Mouse (Mus musculus) spleen, adult 2 months (tissue): Measurements from ENCODE around the gene Zc3h12d.

Source experiments
- CTCF ChIP-seq: fragments of 200-500 bp; IDR thresholded peaks from 2 replicates; pipeline ENCODE4 v1.5.1; 2011; ENCODE audit warnings: mild to moderate bottlenecking, inconsistent platforms; ENCODE audit not compliant: insufficient read depth, insufficient read length, insufficient replicate concordance; ENCODE audit errors: extremely low read depth
- POLR2A ChIP-seq: fragments of 200-500 bp; IDR thresholded peaks from 2 replicates; pipeline ENCODE4 v1.6.1; 2011; ENCODE audit warnings: low read depth, low read length, inconsistent platforms

DNA sequence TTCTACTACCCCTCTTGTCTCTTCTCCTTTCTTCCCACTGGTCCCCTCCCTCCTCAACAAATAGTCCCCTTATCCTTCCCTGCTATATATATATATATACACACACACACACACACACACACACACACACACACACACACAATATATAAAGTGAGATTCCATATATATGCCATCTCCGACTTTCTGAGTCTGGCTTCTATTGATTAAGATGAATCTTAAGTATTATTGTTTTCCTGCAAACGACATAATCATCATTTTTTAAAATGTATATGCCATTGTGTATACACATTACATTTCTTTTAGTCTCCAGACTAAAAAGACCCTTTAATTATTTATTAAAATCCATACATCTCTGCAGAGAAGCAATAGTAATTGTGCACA is 8.1 kb downstream of the Zc3h12d start:
- TF ChIP-seq POLR2A: no peak
- no peak for TF ChIP-seq CTCF
